Comparison of ENCODE assay signal across 26 mouse cellular contexts in the genomic region with DNA sequence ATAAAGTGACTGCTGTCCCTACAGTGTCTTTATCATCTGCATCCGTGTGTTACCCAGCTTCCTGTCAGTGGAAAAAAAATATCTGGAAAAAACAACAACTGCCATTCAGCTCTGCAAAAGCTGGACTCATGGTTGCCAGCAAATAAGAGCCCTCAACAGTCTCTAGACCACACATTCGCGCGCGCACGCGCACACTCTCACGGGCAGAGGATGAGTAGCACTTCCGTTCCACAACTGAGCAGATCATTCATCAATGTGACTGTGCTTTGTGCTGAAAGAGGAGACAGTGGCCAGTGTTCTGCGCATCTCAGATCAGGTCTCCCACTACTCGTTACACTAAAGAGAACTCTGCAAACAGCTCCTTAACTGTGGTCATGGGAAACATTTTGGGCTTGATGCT.
A peak's percentile ranks its signal among the peaks of the same experiment; 100 is the strongest.
DNase-seq lines count a peak whose midpoint lies in the region; ATAC-seq and TF ChIP-seq lines count a peak whose summit lies in the region.
"Had no signal": no experiment of that assay in that cellular context is flagged by ENCODE, and none has a peak within 500 bp of the region (broad histone marks: within the 10 kb centered on the region; RNA-seq: fewer than 3 reads in every experiment).

No protein-coding gene starts in this region.

- DNase-seq in heart, postnatal 25 days (ENCODE audit: low spot score), result no peak
- DNase-seq in liver, postnatal 0 days, result no peak
- DNase-seq in 416B (ENCODE audit: low read depth), result peak; percentile 44
- DNase-seq in brain, adult 2 months (ENCODE audit: low read depth, low spot score), result peak; percentile 71
- DNase-seq in neural tube, embryonic 10.5 days (ENCODE audit: extremely low spot score, low spot score), result no peak
- no peak for DNase-seq in kidney, adult 2 months
- DNase-seq: adrenal gland, adult 8-10 months; adrenal gland, postnatal 25 days; cerebellum, adult 18-20 months; cerebellum, adult 9-10 months; cerebellum, postnatal 14 days; forebrain, postnatal 0 days; gastrocnemius, postnatal 25 days; heart, adult 2 months; heart, postnatal 10 days had no signal

- no peaks in the 10 kb centered on the region for H3K27me3 ChIP-seq in heart, embryonic 13.5 days (replicated peaks)
- H3K27me3 ChIP-seq in liver, postnatal 0 days (ENCODE audit: insufficient read depth, low read length), result no peaks in the 10 kb centered on the region
- H3K27me3 ChIP-seq in liver, embryonic 12.5 days (replicated peaks), result no peaks in the 10 kb centered on the region
- no peaks in the 10 kb centered on the region for H3K27me3 ChIP-seq in kidney, adult 2 months (replicated peaks; ENCODE audit: control insufficient read depth, insufficient read depth, low read length)
- H3K27me3 ChIP-seq: embryonic facial prominence, embryonic 12.5 days; embryonic facial prominence, embryonic 15.5 days; heart, embryonic 15.5 days; hindbrain, embryonic 15.5 days; intestine, embryonic 15.5 days had no signal

- no peak for TF ChIP-seq CTCF in liver, postnatal 0 days (IDR thresholded peaks at IDR 0.05; ENCODE audit: low read depth)
- TF ChIP-seq CTCF in kidney, adult 2 months (conservative IDR thresholded peaks at IDR 0.05; ENCODE audit: insufficient read depth, insufficient read length, low read depth, low read length), result no peak

- H3K4me2 ChIP-seq in heart, embryonic 13.5 days, result no peak overlapping the region
- no peak overlapping the region for H3K4me2 ChIP-seq in liver, postnatal 0 days (ENCODE audit: low read depth, low read length)
- no peak overlapping the region for H3K4me2 ChIP-seq in liver, embryonic 12.5 days
- H3K4me2 ChIP-seq: embryonic facial prominence, embryonic 12.5 days; embryonic facial prominence, embryonic 15.5 days; heart, embryonic 11.5 days; heart, embryonic 15.5 days; hindbrain, embryonic 15.5 days; intestine, embryonic 15.5 days had no signal

- intact Hi-C loops in heart, postnatal 25 days (cut with DNase I), result no loop called here

- WGBS in heart, embryonic 13.5 days, result 75% methylated on average over 11 of the region's 11 CpGs
- WGBS in liver, postnatal 0 days (ENCODE audit: insufficient replicate concordance), result 48% methylated on average over 11 of the region's 11 CpGs
- WGBS in liver, embryonic 12.5 days (ENCODE audit: insufficient replicate concordance), result 59% methylated on average over 11 of the region's 11 CpGs
- whole genome bisulfite sequencing in kidney, adult 2 months, result 71% methylated on average over 11 of the region's 11 CpGs

- TF ChIP-seq POLR2A in kidney, adult 2 months (IDR thresholded peaks at IDR 0.05; ENCODE audit: low read depth, low read length), result no peak

- 0 out of 2 replicates have a peak overlapping the region, but pooled peaks have one; percentile 36 for H3K27ac ChIP-seq in heart, embryonic 13.5 days (replicated peaks)
- no peak overlapping the region for H3K27ac ChIP-seq in liver, postnatal 0 days (ENCODE audit: low read depth)
- H3K27ac ChIP-seq in liver, embryonic 12.5 days, result no peak overlapping the region
- no peak overlapping the region for H3K27ac ChIP-seq in kidney, adult 2 months (ENCODE audit: insufficient read depth, low read depth, low read length)
- H3K27ac ChIP-seq: embryonic facial prominence, embryonic 12.5 days; embryonic facial prominence, embryonic 15.5 days; heart, adult 2 months; heart, embryonic 15.5 days; hindbrain, embryonic 10.5 days; hindbrain, embryonic 15.5 days; intestine, embryonic 15.5 days had no signal

- 0 out of 2 replicates have a peak, but pooled peaks have one; percentile 18 for TF ChIP-seq EP300 in liver, postnatal 0 days (IDR thresholded peaks at IDR 0.05; ENCODE audit: low read depth)

- no peak overlapping the region for H3K4me3 ChIP-seq in heart, embryonic 13.5 days
- no peak overlapping the region for H3K4me3 ChIP-seq in liver, postnatal 0 days (ENCODE audit: low read depth, low read length)
- H3K4me3 ChIP-seq in liver, embryonic 12.5 days, result no peak overlapping the region
- no peak overlapping the region for H3K4me3 ChIP-seq in kidney, adult 2 months (ENCODE audit: insufficient read depth, low read depth, low read length)
- H3K4me3 ChIP-seq: embryonic facial prominence, embryonic 12.5 days; embryonic facial prominence, embryonic 15.5 days; heart, adult 2 months; heart, embryonic 15.5 days; hindbrain, embryonic 10.5 days; hindbrain, embryonic 15.5 days; intestine, embryonic 15.5 days had no signal

- peaks cover 42% of the 10 kb centered on the region for H3K4me1 ChIP-seq in heart, embryonic 13.5 days
- H3K4me1 ChIP-seq in liver, postnatal 0 days (ENCODE audit: insufficient read depth), result peaks cover 4% of the 10 kb centered on the region
- no peaks in the 10 kb centered on the region for H3K4me1 ChIP-seq in liver, embryonic 12.5 days
- H3K4me1 ChIP-seq in kidney, adult 2 months (ENCODE audit: control insufficient read depth, insufficient read depth, low read length), result no peaks in the 10 kb centered on the region
- H3K4me1 ChIP-seq: intestine, embryonic 15.5 days had no signal

- no peak for ATAC-seq in heart, embryonic 13.5 days (ENCODE audit: extremely low read depth, insufficient number of reproducible peaks, low FRiP score, low TSS enrichment)
- ATAC-seq in liver, postnatal 0 days, result peak; percentile 23; the same call in 1 of the 2 replicates
- no peak for ATAC-seq in liver, embryonic 12.5 days
- ATAC-seq: activated CD4-positive, CD25-positive, alpha-beta regulatory T cell, adult 4 months; forebrain, embryonic 14.5 days; forebrain, postnatal 0 days; intestine, embryonic 15.5 days had no signal

- no peak overlapping the region for H3K9ac ChIP-seq in heart, embryonic 13.5 days
- no peak overlapping the region for H3K9ac ChIP-seq in liver, postnatal 0 days (replicated peaks)
- H3K9ac ChIP-seq in liver, embryonic 12.5 days, result no peak overlapping the region
- H3K9ac ChIP-seq: embryonic facial prominence, embryonic 12.5 days; embryonic facial prominence, embryonic 15.5 days; forebrain, postnatal 0 days; heart, embryonic 15.5 days; hindbrain, embryonic 15.5 days; intestine, embryonic 15.5 days had no signal

- no peaks in the 10 kb centered on the region for H3K9me3 ChIP-seq in heart, embryonic 13.5 days
- H3K9me3 ChIP-seq in liver, postnatal 0 days (ENCODE audit: low read length), result no peaks in the 10 kb centered on the region
- no peaks in the 10 kb centered on the region for H3K9me3 ChIP-seq in liver, embryonic 12.5 days (replicated peaks)
- H3K9me3 ChIP-seq: embryonic facial prominence, embryonic 12.5 days; embryonic facial prominence, embryonic 15.5 days; heart, embryonic 15.5 days; hindbrain, embryonic 10.5 days; hindbrain, embryonic 15.5 days; intestine, embryonic 15.5 days had no signal

- H3K36me3 ChIP-seq in heart, embryonic 13.5 days, result peaks cover 15% of the 10 kb centered on the region
- 0 out of 2 replicates have a peak, but pooled peaks cover 6% of the 10 kb centered on the region for H3K36me3 ChIP-seq in liver, postnatal 0 days (replicated peaks; ENCODE audit: insufficient read depth, low read length)
- no peaks in the 10 kb centered on the region for H3K36me3 ChIP-seq in liver, embryonic 12.5 days
- H3K36me3 ChIP-seq in kidney, adult 2 months (ENCODE audit: control insufficient read depth, insufficient read depth, low read length), result no peaks in the 10 kb centered on the region
- H3K36me3 ChIP-seq: embryonic facial prominence, embryonic 15.5 days; heart, embryonic 15.5 days; hindbrain, embryonic 15.5 days; intestine, embryonic 15.5 days had no signal

Comparison
In these comparisons a context has a peak if more than half of its experiments do, and no peak if none do; other contexts are left out.
1. DNase-seq: peak in 416B (single experiment) and brain, adult 2 months (single experiment); none in heart, postnatal 25 days (single experiment), liver, postnatal 0 days (single experiment), neural tube, embryonic 10.5 days (single experiment) and kidney, adult 2 months (single experiment).